Mouse (Mus musculus) gastrocnemius, postnatal 10 days (tissue): ENCODE data around the gene Ly86. TPM values are rescaled to one million over a fixed set of nuclear protein-coding genes. Genes with fewer than 3 reads are reported as not detected.

ENCODE experiments used
- DNase-seq: peaks from one replicate; pipeline ENCODE4 v3.0.0; 2021; ENCODE audit warnings: mixed read lengths
- total RNA-seq, 2 experiments: library from RNA; stranded (reverse); gene quantifications; 2 replicates each; pipeline ENCODE4 v1.2.3; 2021

The Ly86 gene
- total RNA-seq, 2 experiments from 2014 or later: 1.3 to 2.3 TPM

DNA sequence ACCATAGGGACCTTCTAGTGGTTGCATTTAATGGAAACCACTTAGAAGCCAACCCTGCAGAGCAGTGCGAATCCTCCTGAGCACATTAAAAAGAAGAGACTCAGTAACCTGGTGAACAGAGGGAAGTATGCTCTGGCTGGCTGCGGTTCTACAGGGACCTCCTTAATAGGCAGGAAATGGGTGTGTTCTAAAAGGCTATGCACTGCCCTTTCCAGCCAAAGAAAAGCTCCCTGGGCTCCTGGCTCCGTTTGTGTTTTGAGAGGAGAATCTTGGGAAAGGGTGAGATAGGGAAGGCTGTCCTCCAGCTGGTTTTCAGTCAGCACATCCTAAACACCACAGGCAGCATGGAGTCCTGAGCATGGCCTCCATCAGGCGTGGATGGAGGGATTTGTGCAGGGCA lies 8.9 kb downstream of the Ly86 start:
- no peak for DNase-seq

- DNase-seq: no peak
Observed at GRCm38 (mm10) chr13:37354432-37354831, 9.4 kb downstream of the Ly86 start.

- no peak for DNase-seq
Observed at GRCm38 (mm10) chr13:37355642-37356331, 10.8 kb downstream of the Ly86 start.

DNA sequence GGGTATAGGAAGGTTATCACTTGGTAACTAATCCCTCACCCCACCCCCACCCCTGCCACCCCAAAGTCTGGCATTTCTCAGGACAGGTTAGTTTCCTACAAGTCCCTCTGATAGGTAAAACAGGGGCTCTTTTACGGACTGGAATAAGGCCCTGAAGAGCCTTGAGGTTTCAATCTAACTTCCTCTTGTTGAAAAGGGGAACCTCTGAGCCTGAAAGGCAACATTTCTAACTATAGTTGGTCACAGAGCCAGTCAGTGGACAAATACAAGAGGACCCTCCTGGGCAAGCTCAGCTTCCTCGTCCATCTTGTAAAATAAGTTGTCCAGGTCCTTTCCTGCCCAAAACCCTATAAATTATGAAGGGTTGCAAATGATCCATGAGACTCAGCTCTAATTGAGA lies 11.5 kb downstream of the Ly86 start:
- DNase-seq: no peak

GRCm38 (mm10) chr13:37358112-37358511 lies 13.1 kb downstream of the Ly86 start:
- DNase-seq: no peak

DNA sequence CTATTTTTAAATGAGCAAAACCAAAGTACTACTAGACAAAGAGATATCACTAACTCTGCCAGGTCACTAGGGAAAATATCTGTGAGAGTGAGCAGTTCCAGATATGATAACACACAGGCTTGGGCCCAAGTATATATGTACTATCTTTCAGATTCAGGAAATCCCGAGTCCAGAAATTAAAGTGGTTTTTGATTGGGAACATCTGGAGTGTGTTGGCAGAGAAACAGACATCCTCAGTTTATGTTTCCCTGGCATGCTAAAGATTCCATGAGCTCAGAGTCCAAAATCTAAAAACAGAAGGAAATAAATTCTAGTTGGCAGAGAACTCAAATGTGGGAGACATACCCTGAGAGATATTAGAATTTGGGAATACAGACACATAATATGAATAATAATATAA lies 16.2 kb downstream of the Ly86 start:
- DNase-seq: no peak

GRCm38 (mm10) chr13:37364351-37364750 lies 19.3 kb downstream of the Ly86 start:
- no peak for DNase-seq

GRCm38 (mm10) chr13:37376411-37376810 lies 31.4 kb downstream of the Ly86 start:
- peak; percentile 38 for DNase-seq

DNA sequence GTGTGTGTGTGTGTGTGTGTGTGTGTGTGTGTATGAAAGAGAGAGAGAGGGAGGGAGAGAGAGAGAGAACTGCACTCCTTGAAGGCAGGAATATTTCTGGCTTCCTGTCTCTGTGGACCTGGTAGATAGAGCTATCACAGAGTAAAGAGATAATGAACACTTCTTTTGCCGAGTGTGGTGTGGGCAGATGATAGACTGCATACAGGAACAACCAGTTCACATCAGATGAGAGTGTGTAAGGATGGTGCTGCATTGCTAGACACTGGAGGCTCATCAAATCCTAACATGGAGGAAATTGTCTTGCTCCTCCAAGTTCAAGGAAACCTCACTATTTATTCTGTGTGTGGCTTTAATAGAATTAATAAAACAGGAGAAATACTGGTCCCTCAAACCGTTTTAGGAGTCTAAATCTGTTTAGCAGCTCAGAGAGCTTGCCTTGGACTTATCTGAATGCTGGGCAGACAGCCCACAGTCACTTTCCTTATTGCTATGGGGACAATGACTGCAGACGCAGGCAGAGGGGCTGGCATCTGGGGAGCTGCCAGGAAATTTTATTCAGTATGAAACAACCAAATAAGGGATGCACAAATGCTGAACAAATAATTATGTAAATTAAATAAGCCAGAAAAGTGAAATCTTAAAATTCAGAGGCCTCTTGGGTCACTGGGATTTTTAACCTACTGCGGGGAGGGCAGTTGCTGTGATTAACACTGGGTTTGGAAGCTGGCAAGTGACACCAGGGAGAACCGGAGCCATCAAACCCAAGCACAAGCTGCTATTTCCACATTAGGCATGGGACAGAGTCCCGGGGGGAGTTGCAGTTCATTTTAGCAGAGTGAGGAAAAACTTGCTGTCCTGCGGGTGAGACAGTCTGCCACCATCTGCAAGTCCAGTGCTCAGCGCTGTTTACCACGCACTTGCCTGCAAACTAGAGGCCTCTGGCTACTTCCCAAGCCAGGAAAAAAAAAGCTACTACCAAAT lies 43.5 kb downstream of the Ly86 start:
- peak; percentile 32 for DNase-seq

GRCm38 (mm10) chr13:37389296-37389695 lies 44.3 kb downstream of the Ly86 start:
- no peak for DNase-seq

DNA sequence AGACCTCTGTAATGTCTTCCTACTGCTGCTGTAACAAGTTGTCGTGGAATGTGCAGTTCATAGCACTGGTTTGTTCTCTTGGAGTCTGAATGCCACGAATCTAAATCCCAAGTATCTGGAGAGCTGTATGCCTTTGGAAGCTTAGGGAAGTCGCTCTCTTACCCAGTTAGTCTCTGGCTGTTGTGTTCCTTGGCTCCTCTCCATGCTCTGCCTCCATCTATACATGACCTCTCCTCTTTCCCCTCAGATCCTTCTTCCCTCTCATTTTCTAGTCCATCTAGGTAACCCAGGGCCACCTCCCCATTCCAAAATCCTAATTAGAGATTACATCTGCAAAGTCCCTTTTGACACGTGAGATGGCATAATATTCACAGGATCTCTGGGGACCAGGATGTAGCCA lies 53.8 kb downstream of the Ly86 start:
- DNase-seq: no peak

GRCm38 (mm10) chr13:37399340-37399739 lies 54.3 kb downstream of the Ly86 start:
- no peak for DNase-seq

- no peak for DNase-seq
Observed at GRCm38 (mm10) chr13:37402421-37402820, 57.4 kb downstream of the Ly86 start.

DNA sequence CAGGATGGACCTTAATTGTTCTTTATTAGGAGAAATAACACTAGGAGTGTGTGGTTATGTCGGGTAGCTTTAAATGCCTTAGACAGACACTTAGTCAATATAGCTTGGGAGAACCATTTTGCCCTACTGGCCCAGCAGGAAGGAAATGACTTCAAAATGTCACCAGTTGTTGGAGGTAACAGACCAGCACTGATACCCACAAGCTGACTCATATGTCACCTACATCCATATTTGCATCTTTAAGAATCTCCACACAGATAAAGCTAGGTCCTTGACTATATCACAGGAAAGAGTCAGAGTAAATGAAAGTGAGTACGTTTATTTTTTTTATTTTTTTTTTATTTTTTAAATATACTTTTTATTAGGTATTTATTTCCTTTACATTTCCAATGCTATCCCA lies 58.7 kb downstream of the Ly86 start:
- DNase-seq: no peak

GRCm38 (mm10) chr13:37415696-37416095 lies 70.7 kb downstream of the Ly86 start:
- no peak for DNase-seq

DNA sequence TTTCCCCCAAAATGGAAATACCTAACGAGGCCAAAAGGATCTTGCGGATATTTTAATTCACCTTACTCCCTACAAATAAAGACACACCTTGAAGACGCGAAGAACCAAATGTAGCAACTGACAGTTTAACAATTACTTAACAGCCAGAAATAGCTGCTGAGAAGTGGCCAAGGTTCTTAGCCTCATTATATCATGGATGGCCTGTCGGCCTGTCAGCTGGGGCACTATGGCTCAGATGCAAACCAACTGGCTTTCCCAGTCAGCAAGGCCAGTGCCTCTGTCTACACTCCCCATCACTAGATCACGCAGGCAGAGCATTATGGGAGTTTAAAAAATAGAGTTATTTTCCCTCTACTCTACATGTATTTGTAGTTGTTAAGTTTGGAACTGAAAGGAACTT lies 78.4 kb downstream of the Ly86 start:
- DNase-seq: no peak

DNA sequence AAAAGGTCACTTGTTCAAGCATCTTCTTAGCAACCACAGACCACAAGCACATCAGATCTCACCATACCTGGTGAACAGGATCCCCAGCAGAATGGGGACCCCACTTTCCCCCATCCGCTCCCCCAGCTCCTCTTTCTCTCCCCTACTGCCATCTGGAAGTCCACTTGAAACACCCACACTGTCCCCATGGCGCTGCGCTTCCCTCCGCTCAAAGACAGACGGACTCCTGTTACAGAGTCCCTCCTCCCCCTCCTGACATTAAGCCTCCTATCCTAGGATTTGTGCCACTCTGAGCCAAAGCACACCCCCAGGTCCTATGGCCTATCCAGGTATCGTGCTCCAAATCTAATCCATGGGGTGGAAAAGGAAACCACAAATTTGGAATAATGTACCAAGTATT lies 79.9 kb downstream of the Ly86 start:
- DNase-seq: no peak

GRCm38 (mm10) chr13:37425406-37425805 lies 80.4 kb downstream of the Ly86 start:
- DNase-seq: no peak

DNA sequence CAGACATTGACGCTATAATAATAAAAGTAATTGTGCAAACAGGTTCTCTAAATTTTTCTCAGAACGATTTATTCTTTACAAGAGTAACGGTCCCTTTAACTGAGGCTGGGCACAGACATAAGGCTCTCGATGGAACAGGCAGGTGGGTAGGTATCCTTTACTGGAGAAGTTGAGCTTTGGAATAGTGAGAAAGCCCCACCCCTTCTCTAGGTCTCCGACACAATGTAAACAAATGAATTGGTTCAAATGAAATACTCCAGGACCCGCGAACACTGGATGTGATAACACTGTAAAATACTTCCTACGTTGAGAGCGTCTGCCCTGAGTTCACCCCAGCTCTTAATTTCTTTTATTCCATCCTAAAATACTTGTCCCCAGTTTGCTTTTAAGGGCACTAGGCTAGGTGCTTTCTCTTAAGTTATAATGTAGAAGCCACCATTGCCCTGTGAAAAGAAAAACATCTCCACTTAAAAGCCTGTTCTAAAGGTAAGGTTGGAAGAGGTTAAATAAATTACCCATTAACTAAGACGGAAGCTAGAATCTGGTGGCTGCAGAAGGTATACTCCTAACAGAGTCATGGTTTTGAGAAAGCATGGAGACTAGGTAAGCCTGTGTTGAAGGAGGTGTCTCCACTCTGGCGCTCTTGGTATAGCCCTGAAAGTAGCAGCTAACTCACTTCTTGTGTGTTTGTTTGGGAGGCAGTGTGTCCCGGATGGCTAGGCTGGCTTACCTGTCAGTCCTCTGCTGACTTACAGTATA lies 81.7 kb downstream of the Ly86 start:
- DNase-seq: no peak

DNA sequence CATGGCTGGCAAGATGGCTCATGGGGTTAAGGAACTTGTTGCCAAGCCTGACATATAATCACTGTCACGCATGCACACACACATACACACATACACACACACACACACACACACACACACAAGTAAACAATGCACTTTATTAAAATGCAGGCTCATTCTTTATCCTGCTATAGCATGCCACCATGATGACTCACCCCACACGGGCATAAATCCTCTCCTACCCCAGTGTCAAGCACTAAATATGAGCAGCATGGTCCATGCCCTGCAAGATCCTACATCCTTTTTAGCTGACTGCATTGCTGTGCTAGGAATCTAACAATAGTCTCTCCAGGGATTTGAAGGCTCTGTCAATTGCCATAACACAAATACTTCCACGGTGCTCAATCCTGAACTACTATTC lies 83.5 kb downstream of the Ly86 start:
- DNase-seq: no peak

DNA sequence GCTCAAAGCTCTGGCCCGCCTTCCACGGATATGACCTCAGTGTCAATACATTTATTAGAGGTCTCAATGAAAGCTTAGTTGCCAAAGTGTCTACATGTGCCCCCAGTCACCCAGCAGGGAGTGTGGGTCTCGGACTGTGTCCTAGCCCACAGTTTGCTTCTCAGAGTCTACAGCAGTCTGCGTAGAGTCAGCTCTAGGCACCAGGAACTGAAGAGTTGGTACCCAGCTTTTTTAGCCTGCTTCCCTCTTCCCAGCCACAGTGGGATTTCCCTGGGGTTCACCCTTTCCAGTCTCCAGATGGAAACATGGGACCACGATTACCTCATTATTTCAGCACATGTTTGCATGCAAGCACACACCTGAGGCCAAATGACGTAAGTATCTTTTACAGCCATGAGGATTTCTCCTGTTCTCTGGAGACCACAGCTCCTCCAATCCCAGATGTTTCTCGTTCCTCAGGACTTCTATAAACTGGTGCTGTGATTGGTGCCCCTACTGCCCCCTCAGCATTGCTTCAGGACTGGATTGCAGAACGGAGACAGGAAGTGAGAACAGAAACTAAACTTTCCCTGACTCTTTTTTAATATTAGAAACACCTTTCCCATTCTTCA lies 84.8 kb downstream of the Ly86 start:
- DNase-seq: no peak

- DNase-seq: no peak
Observed at GRCm38 (mm10) chr13:37431707-37432106, 86.7 kb downstream of the Ly86 start.
